Mouse (Mus musculus): Measurements from ENCODE around the gene Ppp1r3e. TPM values are rescaled to one million over a fixed set of nuclear protein-coding genes. Genes with fewer than 3 reads are reported as not detected.

Ppp1r3e gene
- polyA plus RNA-seq, 1 experiment from 2014 or later, result 2.2 TPM

- peaks cover 3% of the 10 kb centered on the region; the same call in 1 of the 2 replicates for H3K4me1 ChIP-seq
- H3K27me3 ChIP-seq, result peaks cover 10% of the 10 kb centered on the region
- H3K4me3 ChIP-seq (replicated peaks), result no peak overlapping the region
- H3K9ac ChIP-seq, result no peak overlapping the region
- ATAC-seq (replicated peaks; ENCODE audit: low FRiP score), result no peak
- no peak overlapping the region for H3K27ac ChIP-seq
- peak overlapping the region; percentile 28; the same call in 1 of the 2 replicates for H3K4me2 ChIP-seq
- 2% methylated on average over 4 of the region's 4 CpGs for WGBS
- no peaks in the 10 kb centered on the region for H3K36me3 ChIP-seq
- H3K9me3 ChIP-seq (replicated peaks), result no peaks in the 10 kb centered on the region
These were observed 33.9 kb downstream of the Ppp1r3e start for GRCm38 (mm10) chr14:54843461-54843860.

GRCm38 (mm10) chr14:54823716-54824115, 53.6 kb downstream of the Ppp1r3e start:
- Histone ChIP-seq H3K27me3 (no peaks in the 10 kb centered on the region), H3K4me2 (no peak overlapping the region), H3K9ac (no peak overlapping the region), H3K36me3 (no peaks in the 10 kb centered on the region), H3K4me1 (peaks cover 10% of the 10 kb centered on the region), H3K9me3 (replicated peaks) (no peaks in the 10 kb centered on the region), H3K27ac (peak overlapping the region; percentile 51), H3K4me3 (replicated peaks) (no peak overlapping the region)
- ATAC-seq (replicated peaks; ENCODE audit: low FRiP score), result no peak
- WGBS, result 70% methylated on average over 1 of the region's 1 CpGs

Other genes with a start within 250 kb of the Ppp1r3e start
- not detected in 2 replicates for gene Gm17606, start 236.6 kb downstream of the Ppp1r3e start, polyA plus RNA-seq (2015; fragmentation: Nextera tagmentation; extraction: Ambion mirVana)
- gene Cdh24, start 236.2 kb downstream of the Ppp1r3e start, polyA plus RNA-seq (2015; fragmentation: Nextera tagmentation; extraction: Ambion mirVana), result 3.1 and 4.5 TPM in 2 replicates
- gene 1700123O20Rik, start 191.3 kb downstream of the Ppp1r3e start, polyA plus RNA-seq (2015; fragmentation: Nextera tagmentation; extraction: Ambion mirVana), result 85.9 and 88.7 TPM in 2 replicates
- gene Acin1, start 190.6 kb downstream of the Ppp1r3e start, polyA plus RNA-seq (2015; fragmentation: Nextera tagmentation; extraction: Ambion mirVana), result 142 and 145 TPM in 2 replicates
- 0.09 and 0.21 TPM in 2 replicates for gene Gm29776, start 178.7 kb downstream of the Ppp1r3e start, polyA plus RNA-seq (2015; fragmentation: Nextera tagmentation; extraction: Ambion mirVana)
- gene Cebpe, start 165.4 kb downstream of the Ppp1r3e start, polyA plus RNA-seq (2015; fragmentation: Nextera tagmentation; extraction: Ambion mirVana), result 0.21 TPM in 1 of 2 replicates, not detected in the other
- gene Slc7a8, start 95.6 kb downstream of the Ppp1r3e start, polyA plus RNA-seq (2015; fragmentation: Nextera tagmentation; extraction: Ambion mirVana), result 12.8 and 14.2 TPM in 2 replicates
- not detected in 2 replicates for gene Rnf212b, start 63.4 kb downstream of the Ppp1r3e start, polyA plus RNA-seq (2015; fragmentation: Nextera tagmentation; extraction: Ambion mirVana)
- gene Homez, start 6.6 kb downstream of the Ppp1r3e start, polyA plus RNA-seq (2015; fragmentation: Nextera tagmentation; extraction: Ambion mirVana), result 18.0 and 18.3 TPM in 2 replicates
- 4.0 and 4.7 TPM in 2 replicates for gene Bcl2l2, start 5.8 kb upstream of the Ppp1r3e start, polyA plus RNA-seq (2015; fragmentation: Nextera tagmentation; extraction: Ambion mirVana)
- 0.14 and 0.75 TPM in 2 replicates for gene Gm20521, start 5.9 kb upstream of the Ppp1r3e start, polyA plus RNA-seq (2015; fragmentation: Nextera tagmentation; extraction: Ambion mirVana)
- gene Pabpn1, start 14.9 kb upstream of the Ppp1r3e start, polyA plus RNA-seq (2015; fragmentation: Nextera tagmentation; extraction: Ambion mirVana), result 144 and 157 TPM in 2 replicates
- 47.6 and 53.8 TPM in 2 replicates for gene Slc22a17, start 35.6 kb upstream of the Ppp1r3e start, polyA plus RNA-seq (2015; fragmentation: Nextera tagmentation; extraction: Ambion mirVana)
- 29.1 and 32.1 TPM in 2 replicates for gene Efs, start 48.6 kb upstream of the Ppp1r3e start, polyA plus RNA-seq (2015; fragmentation: Nextera tagmentation; extraction: Ambion mirVana)
- not detected in 2 replicates for gene Il25, start 55.1 kb upstream of the Ppp1r3e start, polyA plus RNA-seq (2015; fragmentation: Nextera tagmentation; extraction: Ambion mirVana)
- gene Cmtm5, start 58.7 kb upstream of the Ppp1r3e start, polyA plus RNA-seq (2015; fragmentation: Nextera tagmentation; extraction: Ambion mirVana), result 0.96 and 2.0 TPM in 2 replicates
- gene Myh6, start 89.4 kb upstream of the Ppp1r3e start, polyA plus RNA-seq (2015; fragmentation: Nextera tagmentation; extraction: Ambion mirVana), result 1.6 TPM in 2 replicates
- gene Gm17428, start 99.4 kb upstream of the Ppp1r3e start, polyA plus RNA-seq (2015; fragmentation: Nextera tagmentation; extraction: Ambion mirVana), result not detected in 2 replicates
- gene Myh7, start 117.1 kb upstream of the Ppp1r3e start, polyA plus RNA-seq (2015; fragmentation: Nextera tagmentation; extraction: Ambion mirVana), result 4.4 and 6.3 TPM in 2 replicates
- 79.5 and 85.4 TPM in 2 replicates for gene Ngdn, start 137.9 kb upstream of the Ppp1r3e start, polyA plus RNA-seq (2015; fragmentation: Nextera tagmentation; extraction: Ambion mirVana)
- gene Zfhx2, start 214.8 kb upstream of the Ppp1r3e start, polyA plus RNA-seq (2015; fragmentation: Nextera tagmentation; extraction: Ambion mirVana), result 6.0 and 6.5 TPM in 2 replicates
- 21.0 and 21.5 TPM in 2 replicates for gene Thtpa, start 217.2 kb upstream of the Ppp1r3e start, polyA plus RNA-seq (2015; fragmentation: Nextera tagmentation; extraction: Ambion mirVana)
- 15.9 and 18.9 TPM in 2 replicates for gene Ap1g2, start 229.0 kb upstream of the Ppp1r3e start, polyA plus RNA-seq (2015; fragmentation: Nextera tagmentation; extraction: Ambion mirVana)
- 0.59 and 1.2 TPM in 2 replicates for gene Jph4, start 239.4 kb upstream of the Ppp1r3e start, polyA plus RNA-seq (2015; fragmentation: Nextera tagmentation; extraction: Ambion mirVana)

Data from kidney, embryonic 15.5 days (tissue).